Mouse (Mus musculus) midbrain, embryonic 14.5 days (tissue): ENCODE results near the gene Mtmr4. TPM values are rescaled to one million over a fixed set of nuclear protein-coding genes. Genes with fewer than 3 reads are reported as not detected.

ENCODE experiments used
- ATAC-seq: fragments of 200-750 bp; cut with Nextera tagmentation; 2 replicates; pipeline ENCODE4 v1.8.0; 2017; ENCODE audit warnings: moderate number of reproducible peaks, moderate library complexity; ENCODE audit not compliant: low FRiP score, low TSS enrichment
- DNase-seq: peaks from one replicate; pipeline ENCODE4 v3.0.0-alpha.2; 2015
- H3K27ac ChIP-seq: fragments of 300-500 bp; sonication (generic); replicated peaks from 2 replicates; pipeline ENCODE4 v1.5.1; 2014; ENCODE audit warnings: mild to moderate bottlenecking, low read depth, low read length, moderate library complexity
- H3K27me3 ChIP-seq: fragments of 300-500 bp; sonication (generic); 2 replicates; pipeline ENCODE4 v1.6.1; 2014; ENCODE audit warnings: low read length, control low read depth, mixed read lengths; ENCODE audit not compliant: control insufficient read depth, insufficient read depth
- H3K36me3 ChIP-seq: fragments of 300-500 bp; sonication (generic); 2 replicates; pipeline ENCODE4 v1.6.1; 2014; ENCODE audit warnings: low read length, control low read depth; ENCODE audit not compliant: control insufficient read depth, insufficient read depth
- H3K4me1 ChIP-seq: fragments of 300-500 bp; sonication (generic); 2 replicates; pipeline ENCODE4 v1.6.1; 2014; ENCODE audit warnings: mild to moderate bottlenecking, antibody characterized with exemption, low read length, control low read depth; ENCODE audit not compliant: control insufficient read depth, insufficient read depth
- H3K4me2 ChIP-seq: fragments of 300-500 bp; sonication (generic); 2 replicates; pipeline ENCODE4 v1.6.1; 2014; ENCODE audit warnings: mild to moderate bottlenecking, low read length, moderate library complexity
- H3K4me3 ChIP-seq: fragments of 300-500 bp; sonication (generic); replicated peaks from 2 replicates; pipeline ENCODE4 v1.5.1; 2014; ENCODE audit warnings: low read depth, low read length
- H3K9ac ChIP-seq: fragments of 300-500 bp; sonication (generic); replicated peaks from 2 replicates; pipeline ENCODE4 v1.6.1; 2014; ENCODE audit warnings: mild to moderate bottlenecking, low read length, moderate library complexity
- H3K9me3 ChIP-seq: fragments of 300-500 bp; sonication (generic); 2 replicates; pipeline ENCODE4 v1.6.1; 2016; ENCODE audit warnings: low read length, control low read depth, mixed read lengths; ENCODE audit not compliant: control insufficient read depth
- WGBS: fragments of 180-500 bp; shearing (Covaris S2); extraction: QIAGEN DNeasy Blood & Tissue Kit; methylation state at CpG from one replicate; pipeline ENCODE4 v1.1.7; 2014; 5-methylcytosine and 5-hydroxymethylcytosine counted together
- polyA plus RNA-seq: library from polyadenylated mRNA; unstranded; fragments of >200 nt; fragmentation: Nextera tagmentation; extraction: Ambion mirVana; gene quantifications from 2 replicates; pipeline ENCODE4 v1.2.1, GENCODE M21; 2014

Mtmr4 gene
- polyA plus RNA-seq, 1 experiment from 2014 or later: 75.1 TPM

GRCm38 (mm10) chr11:87662407-87662806, 70.4 kb downstream of the Mtmr4 start, which contains the start of gene Rnf43:
TSS of gene Rnf43 (plus strand) at chr11:87662722.
- ATAC-seq (peak; percentile 27; the same call in 1 of the 2 replicates), DNase-seq (peak; percentile 88)
- H3K27ac ChIP-seq: no peak within 1 kb of the TSS
- peak within 1 kb of the TSS; percentile 48 for H3K4me2 ChIP-seq
- H3K9me3 ChIP-seq: no peaks in the 10 kb centered on the region
- H3K36me3 ChIP-seq: no peaks in the 10 kb centered on the region
- H3K9ac ChIP-seq: no peak within 1 kb of the TSS
- peaks cover 3% of the 10 kb centered on the region; the same call in 1 of the 2 replicates for H3K4me1 ChIP-seq
- 0% methylated on average over 8 of the region's 8 CpGs for WGBS
- H3K27me3 ChIP-seq: peaks cover 15% of the 10 kb centered on the region
- H3K4me3 ChIP-seq: peak within 1 kb of the TSS; percentile 17

- Histone ChIP-seq H3K27ac (no peak overlapping the region), H3K4me2 (peak overlapping the region; percentile 48), H3K4me1 (peaks cover 3% of the 10 kb centered on the region; the same call in 1 of the 2 replicates), H3K9ac (no peak overlapping the region), H3K36me3 (no peaks in the 10 kb centered on the region), H3K27me3 (peaks cover 15% of the 10 kb centered on the region), H3K9me3 (no peaks in the 10 kb centered on the region), H3K4me3 (peak overlapping the region; percentile 17)
- 8% methylated on average over 14 of the region's 14 CpGs for WGBS
- ATAC-seq (no peak), DNase-seq (no peak)
Measured at GRCm38 (mm10) chr11:87662822-87663221, 70.9 kb downstream of the Mtmr4 start.

GRCm38 (mm10) chr11:87663948-87664347, 72.0 kb downstream of the Mtmr4 start:
- Histone ChIP-seq H3K27me3 (peaks cover 15% of the 10 kb centered on the region), H3K27ac (no peak overlapping the region), H3K9me3 (no peaks in the 10 kb centered on the region), H3K36me3 (no peaks in the 10 kb centered on the region), H3K9ac (no peak overlapping the region), H3K4me3 (no peak overlapping the region), H3K4me1 (peaks cover 3% of the 10 kb centered on the region; the same call in 1 of the 2 replicates), H3K4me2 (no peak overlapping the region)
- 80% methylated on average over 6 of the region's 6 CpGs for WGBS
- DNase-seq (no peak), ATAC-seq (no peak)

GRCm38 (mm10) chr11:87664521-87664920, 72.6 kb downstream of the Mtmr4 start:
- Histone ChIP-seq H3K27ac (no peak overlapping the region), H3K9ac (no peak overlapping the region), H3K4me1 (peaks cover 3% of the 10 kb centered on the region; the same call in 1 of the 2 replicates), H3K36me3 (no peaks in the 10 kb centered on the region), H3K4me2 (no peak overlapping the region), H3K9me3 (no peaks in the 10 kb centered on the region), H3K27me3 (peaks cover 15% of the 10 kb centered on the region), H3K4me3 (no peak overlapping the region)
- ATAC-seq (no peak), DNase-seq (no peak)
- WGBS: 84% methylated on average over 12 of the region's 12 CpGs

- no peak for ATAC-seq
- WGBS: 66% methylated on average over 6 of the region's 6 CpGs
- Histone ChIP-seq H3K9ac (no peak overlapping the region), H3K27ac (no peak overlapping the region), H3K4me3 (no peak overlapping the region), H3K27me3 (peaks cover 15% of the 10 kb centered on the region), H3K9me3 (no peaks in the 10 kb centered on the region), H3K36me3 (no peaks in the 10 kb centered on the region), H3K4me1 (peaks cover 3% of the 10 kb centered on the region; the same call in 1 of the 2 replicates), H3K4me2 (no peak overlapping the region)
- no peak for DNase-seq
Measured at GRCm38 (mm10) chr11:87665224-87665623, 73.3 kb downstream of the Mtmr4 start.

- peaks cover 3% of the 10 kb centered on the region; the same call in 1 of the 2 replicates for H3K4me1 ChIP-seq
- WGBS: 86% methylated on average over 2 of the region's 2 CpGs
Measured at GRCm38 (mm10) chr11:87665658-87666057, 73.7 kb downstream of the Mtmr4 start.

More at GRCm38 (mm10) chr11:87665658-87666057, 73.7 kb downstream of the Mtmr4 start:
- H3K9me3 ChIP-seq: no peaks in the 10 kb centered on the region
- no peak overlapping the region for H3K4me2 ChIP-seq
- H3K4me3 ChIP-seq: no peak overlapping the region
- no peak overlapping the region for H3K27ac ChIP-seq
- no peak for ATAC-seq
- no peak for DNase-seq
- peaks cover 15% of the 10 kb centered on the region for H3K27me3 ChIP-seq
- H3K36me3 ChIP-seq: no peaks in the 10 kb centered on the region
- H3K9ac ChIP-seq: no peak overlapping the region

Other genes with a start within 250 kb of the Mtmr4 start
- 33.8 and 34.9 TPM in 2 replicates for gene Ppm1e, start 233.1 kb upstream of the Mtmr4 start, polyA plus RNA-seq
- 3.3 and 5.6 TPM in 2 replicates for gene Rad51c, start 187.2 kb upstream of the Mtmr4 start, polyA plus RNA-seq
- 0.86 and 0.92 TPM in 2 replicates for gene Tex14, start 187.1 kb upstream of the Mtmr4 start, polyA plus RNA-seq
- not detected in 2 replicates for gene Gm11492, start 25.5 kb upstream of the Mtmr4 start, polyA plus RNA-seq
- 20.0 and 21.5 TPM in 2 replicates for gene Sept4, start 23.3 kb upstream of the Mtmr4 start, polyA plus RNA-seq
- 0.37 and 0.46 TPM in 2 replicates for gene Hsf5, start 25.0 kb downstream of the Mtmr4 start, polyA plus RNA-seq
- 0.28 and 0.78 TPM in 2 replicates for gene Rnf43, start 70.6 kb downstream of the Mtmr4 start, polyA plus RNA-seq
- 150 and 163 TPM in 2 replicates for gene Supt4a, start 145.4 kb downstream of the Mtmr4 start, polyA plus RNA-seq
- 54.5 and 63.4 TPM in 2 replicates for gene Tspoap1, start 168.4 kb downstream of the Mtmr4 start, polyA plus RNA-seq
- gene Mpo, start 201.4 kb downstream of the Mtmr4 start, polyA plus RNA-seq: 0.47 TPM in 1 of 2 replicates, not detected in the other
- 1.3 and 1.7 TPM in 2 replicates for gene Lpo, start 236.1 kb downstream of the Mtmr4 start, polyA plus RNA-seq